Mouse (Mus musculus) G1E (cell line): Measurements from ENCODE around the gene Clasp1. TPM values are rescaled to one million over a fixed set of nuclear protein-coding genes. Genes with fewer than 3 reads are reported as not detected.

Experiments used
- ATAC-seq: 2 replicates; pipeline ENCODE4 v1.8.0; 2016; ENCODE audit warnings: mild to moderate bottlenecking; ENCODE audit not compliant: insufficient number of reproducible peaks, poor library complexity, low FRiP score, severe bottlenecking; ENCODE audit errors: extremely low read depth
- DNase-seq: peaks from one replicate; pipeline ENCODE4 v3.0.0; 2012; ENCODE audit warnings: low spot score
- H3K27me3 ChIP-seq: 2 replicates; pipeline ENCODE4 v1.6.1; 2012; ENCODE audit warnings: mild to moderate bottlenecking, low read length, inconsistent platforms; ENCODE audit not compliant: insufficient read depth
- H3K36me3 ChIP-seq: replicated peaks from 2 replicates; pipeline ENCODE3; 2012; ENCODE audit warnings: mild to moderate bottlenecking, inconsistent platforms
- H3K4me1 ChIP-seq: 2 replicates; pipeline ENCODE4 v1.6.1; 2012; ENCODE audit warnings: low read depth, low read length, inconsistent platforms, mixed read lengths; ENCODE audit not compliant: insufficient read depth
- H3K4me3 ChIP-seq: 2 replicates; pipeline ENCODE4 v1.5.1; 2012; ENCODE audit warnings: low read depth, mild to moderate bottlenecking, inconsistent platforms, low read length, moderate library complexity, mixed read lengths
- H3K9me3 ChIP-seq: replicated peaks from 2 replicates; pipeline ENCODE4 v1.6.1; 2012; ENCODE audit warnings: inconsistent platforms
- CTCF ChIP-seq: IDR thresholded peaks from 2 replicates; pipeline ENCODE4 v1.5.1; 2012; ENCODE audit warnings: low read depth, low read length, inconsistent platforms, mixed read lengths
- GATA1 ChIP-seq: IDR thresholded peaks from 2 replicates; pipeline ENCODE4 v1.6.1; 2012; ENCODE audit warnings: borderline replicate concordance, low read length, inconsistent platforms, mixed read lengths
- GATA2 ChIP-seq: IDR thresholded peaks from 2 replicates; pipeline ENCODE4 v1.6.1; 2012; ENCODE audit warnings: low read depth, low read length, inconsistent platforms, borderline replicate concordance
- POLR2AphosphoS5 ChIP-seq: IDR thresholded peaks from 2 replicates; pipeline ENCODE4 v1.6.1; 2012; ENCODE audit warnings: low read depth, low read length, inconsistent platforms; ENCODE audit not compliant: insufficient replicate concordance
- TAL1 ChIP-seq: conservative IDR thresholded peaks from 2 replicates; pipeline ENCODE4 v1.6.1; 2012; ENCODE audit warnings: low read depth, low read length, inconsistent platforms, mixed read lengths
- polyA plus RNA-seq: library from polyadenylated mRNA; stranded (reverse); fragments of >175 nt; gene quantifications from 2 replicates; pipeline ENCODE4 v1.2.3, GENCODE M21; 2012
- total RNA-seq, 2 experiments: library from RNA; stranded (forward) in 1 of 2; stranded (reverse) in 1 of 2; fragments of 200-1000 nt in 1 of 2; fragments of >200 nt in 1 of 2; fragmentation: Nextera tagmentation in 1 of 2; gene quantifications; 2 replicates each; pipeline ENCODE4 v1.2.3; 2014 to 2017

Gene Clasp1
- total and polyA plus RNA-seq, 3 experiments, result 39.6 to 86.9 (median 51.2) TPM

GRCm38 (mm10) chr1:118402556-118402955 lies 13.7 kb downstream of the Clasp1 start:
- Histone ChIP-seq H3K36me3 (peaks cover 69% of the 10 kb centered on the region), H3K4me3 (no peak overlapping the region), H3K9me3 (no peaks in the 10 kb centered on the region), H3K4me1 (peaks cover 35% of the 10 kb centered on the region), H3K27me3 (no peaks in the 10 kb centered on the region)
- TF ChIP-seq GATA1, result no peak
- no peak for TF ChIP-seq TAL1
- TF ChIP-seq GATA2, result no peak
- no peak for TF ChIP-seq POLR2AphosphoS5
- TF ChIP-seq CTCF, result no peak
- ATAC-seq (no peak), DNase-seq (no peak)

- ATAC-seq (no peak), DNase-seq (no peak)
- peaks cover 32% of the 10 kb centered on the region for H3K4me1 ChIP-seq
- no peaks in the 10 kb centered on the region for H3K9me3 ChIP-seq
- TF ChIP-seq CTCF, result no peak
- TF ChIP-seq TAL1, result no peak
- no peak for TF ChIP-seq POLR2AphosphoS5
- TF ChIP-seq GATA2, result no peak
- TF ChIP-seq GATA1, result no peak
- peaks cover 69% of the 10 kb centered on the region for H3K36me3 ChIP-seq
- no peaks in the 10 kb centered on the region for H3K27me3 ChIP-seq
- H3K4me3 ChIP-seq, result no peak overlapping the region
Measured at GRCm38 (mm10) chr1:118402966-118403365, 14.1 kb downstream of the Clasp1 start.

GRCm38 (mm10) chr1:118403440-118403839 lies 14.6 kb downstream of the Clasp1 start:
- ATAC-seq (no peak; the same call in 1 of the 2 replicates), DNase-seq (no peak)
- no peaks in the 10 kb centered on the region for H3K9me3 ChIP-seq
- peaks cover 65% of the 10 kb centered on the region for H3K36me3 ChIP-seq
- H3K4me3 ChIP-seq, result no peak overlapping the region
- no peaks in the 10 kb centered on the region for H3K27me3 ChIP-seq
- no peak for TF ChIP-seq GATA1
- TF ChIP-seq GATA2, result no peak
- no peak for TF ChIP-seq CTCF
- no peak for TF ChIP-seq TAL1
- TF ChIP-seq POLR2AphosphoS5, result no peak
- H3K4me1 ChIP-seq, result peaks cover 28% of the 10 kb centered on the region

GRCm38 (mm10) chr1:118407586-118408250 lies 18.9 kb downstream of the Clasp1 start:
- DNase-seq (no peak), ATAC-seq (no peak)
- TF ChIP-seq GATA1, result no peak
- TF ChIP-seq CTCF, result no peak
- TF ChIP-seq POLR2AphosphoS5, result no peak
- no peak for TF ChIP-seq GATA2
- no peak for TF ChIP-seq TAL1
- Histone ChIP-seq H3K4me1 (peaks cover 16% of the 10 kb centered on the region), H3K36me3 (peaks cover 52% of the 10 kb centered on the region), H3K27me3 (no peaks in the 10 kb centered on the region), H3K4me3 (no peak overlapping the region), H3K9me3 (no peaks in the 10 kb centered on the region)

GRCm38 (mm10) chr1:118409249-118409648 lies 20.4 kb downstream of the Clasp1 start:
- ATAC-seq (no peak), DNase-seq (no peak)

GRCm38 (mm10) chr1:118410824-118411223 lies 22.0 kb downstream of the Clasp1 start:
- H3K27me3 ChIP-seq, result no peaks in the 10 kb centered on the region
- H3K36me3 ChIP-seq, result peaks cover 47% of the 10 kb centered on the region
- ATAC-seq, result no peak

More at GRCm38 (mm10) chr1:118409249-118409648, 20.4 kb downstream of the Clasp1 start:
- Histone ChIP-seq H3K36me3 (peaks cover 52% of the 10 kb centered on the region), H3K9me3 (no peaks in the 10 kb centered on the region), H3K27me3 (no peaks in the 10 kb centered on the region), H3K4me3 (no peak overlapping the region), H3K4me1 (peaks cover 4% of the 10 kb centered on the region)
- TF ChIP-seq GATA1 (no peak), POLR2AphosphoS5 (no peak), TAL1 (no peak), CTCF (no peak), GATA2 (no peak)

More at GRCm38 (mm10) chr1:118410824-118411223, 22.0 kb downstream of the Clasp1 start:
- DNase-seq, result no peak
- no peak for TF ChIP-seq POLR2AphosphoS5
- TF ChIP-seq TAL1, result no peak
- TF ChIP-seq GATA1, result no peak
- no peak for TF ChIP-seq GATA2
- no peak for TF ChIP-seq CTCF
- no peak overlapping the region for H3K4me3 ChIP-seq
- H3K9me3 ChIP-seq, result no peaks in the 10 kb centered on the region
- H3K4me1 ChIP-seq, result peaks cover 6% of the 10 kb centered on the region
